In the genomic region with DNA sequence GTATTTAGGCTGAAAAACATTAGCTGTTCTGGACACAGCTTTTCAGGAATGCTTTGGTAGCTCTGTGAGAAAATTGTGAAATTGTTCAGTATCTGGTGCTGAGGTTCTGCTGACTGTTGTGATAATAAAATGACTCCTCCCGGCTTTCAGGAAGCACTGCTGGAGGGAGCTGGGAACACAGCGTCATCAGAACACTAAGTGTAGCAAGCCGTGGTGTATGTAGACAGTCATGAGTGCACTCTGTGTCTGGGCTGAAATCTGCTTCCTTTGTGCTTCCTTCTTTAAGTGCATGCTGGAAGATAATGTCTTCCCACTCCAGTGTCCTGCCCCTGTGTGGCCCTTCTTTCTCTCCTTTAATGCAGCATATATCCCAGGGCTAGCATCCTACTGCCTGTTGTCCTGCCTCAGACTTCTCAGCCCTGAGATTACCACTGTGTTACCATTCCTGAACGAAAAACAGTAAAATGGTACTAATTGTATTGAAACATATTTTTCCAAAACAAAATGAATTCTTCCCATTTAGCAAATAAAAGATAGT, we compare ENCODE assay signal across 7 mouse cellular contexts. TPM values are rescaled to one million over a fixed set of nuclear protein-coding genes. Genes with fewer than 3 reads are reported as not detected.
DNase-seq lines count a peak whose midpoint lies in the region; ATAC-seq and TF ChIP-seq lines count a peak whose summit lies in the region.

No protein-coding gene starts in this region.

- no peak overlapping the region for H3K4me3 ChIP-seq in ES-Bruce4 (ENCODE audit: low read depth, low read length)
- no peak overlapping the region for H3K4me3 ChIP-seq in bone marrow macrophage, adult 2 months (ENCODE audit: insufficient read depth, low read length)
- H3K4me3 ChIP-seq in heart, embryonic 11.5 days (ENCODE audit: low read depth, low read length): no peak overlapping the region
- H3K4me3 ChIP-seq in liver, embryonic 12.5 days: no peak overlapping the region
- no peak overlapping the region for H3K4me3 ChIP-seq in olfactory bulb, adult 2 months (ENCODE audit: insufficient read depth, low read depth, low read length)

- H3K9me3 ChIP-seq in ES-Bruce4 (replicated peaks; ENCODE audit: control insufficient read depth, insufficient read depth, low read length, poor library complexity, severe bottlenecking): no peaks in the 10 kb centered on the region
- no peaks in the 10 kb centered on the region for H3K9me3 ChIP-seq in heart, embryonic 11.5 days (replicated peaks; ENCODE audit: control insufficient read depth, low read length)
- no peaks in the 10 kb centered on the region for H3K9me3 ChIP-seq in liver, embryonic 12.5 days (replicated peaks)

- H3K4me2 ChIP-seq in heart, embryonic 11.5 days: peak overlapping the region; percentile 9
- no peak overlapping the region for H3K4me2 ChIP-seq in liver, embryonic 12.5 days

- H3K4me1 ChIP-seq in ES-Bruce4 (ENCODE audit: control insufficient read depth, insufficient read depth, low read length): peaks cover 7% of the 10 kb centered on the region
- peaks cover 74% of the 10 kb centered on the region for H3K4me1 ChIP-seq in bone marrow macrophage, adult 2 months (ENCODE audit: control insufficient read depth, insufficient read depth, low read length)
- peaks cover 27% of the 10 kb centered on the region for H3K4me1 ChIP-seq in heart, embryonic 11.5 days (ENCODE audit: control insufficient read depth, insufficient read depth, low read length)
- H3K4me1 ChIP-seq in liver, embryonic 12.5 days: peaks cover 40% of the 10 kb centered on the region
- H3K4me1 ChIP-seq in olfactory bulb, adult 2 months (ENCODE audit: control insufficient read depth, insufficient read depth, low read length): peaks cover 5% of the 10 kb centered on the region

- no peak for TF ChIP-seq CTCF in ES-Bruce4 (IDR thresholded peaks at IDR 0.05; ENCODE audit: low read depth, low read length)
- no peak for TF ChIP-seq CTCF in bone marrow macrophage, adult 2 months (IDR thresholded peaks at IDR 0.05; ENCODE audit: low read depth, low read length)
- TF ChIP-seq CTCF in olfactory bulb, adult 2 months (IDR thresholded peaks at IDR 0.05; ENCODE audit: insufficient read depth, low read depth, low read length): no peak

- TF ChIP-seq POLR2A in ES-Bruce4 (IDR thresholded peaks at IDR 0.05; ENCODE audit: insufficient read depth, low read length): no peak
- TF ChIP-seq POLR2A in bone marrow macrophage, adult 2 months (IDR thresholded peaks at IDR 0.05; ENCODE audit: borderline replicate concordance, low read depth, low read length): no peak
- no peak for TF ChIP-seq POLR2A in olfactory bulb, adult 2 months (IDR thresholded peaks at IDR 0.05; ENCODE audit: insufficient read depth, low read depth, low read length)

- no peak for TF ChIP-seq EP300 in ES-Bruce4 (IDR thresholded peaks at IDR 0.05; ENCODE audit: insufficient read depth, low read depth, low read length)

- WGBS in heart, embryonic 11.5 days (ENCODE audit: insufficient replicate concordance): 19% methylated on average over 4 of the region's 4 CpGs
- 20% methylated on average over 4 of the region's 4 CpGs for WGBS in liver, embryonic 12.5 days (ENCODE audit: insufficient replicate concordance)
- 5% methylated on average over 4 of the region's 4 CpGs for WGBS in olfactory bulb, adult 2 months

- no peak for ATAC-seq in heart, embryonic 11.5 days (replicated peaks; ENCODE audit: insufficient number of reproducible peaks, low FRiP score, low TSS enrichment)
- no peak; the same call in 1 of the 2 replicates for ATAC-seq in liver, embryonic 12.5 days

- peak overlapping the region; percentile 75 for H3K27ac ChIP-seq in ES-Bruce4 (ENCODE audit: insufficient read depth, low read length)
- peak overlapping the region; percentile 58 for H3K27ac ChIP-seq in bone marrow macrophage, adult 2 months (ENCODE audit: insufficient read depth, low read depth, low read length)
- peak overlapping the region; percentile 73 for H3K27ac ChIP-seq in heart, embryonic 11.5 days (ENCODE audit: low read depth, low read length)
- peak overlapping the region; percentile 50; the same call in 1 of the 2 replicates for H3K27ac ChIP-seq in liver, embryonic 12.5 days
- H3K27ac ChIP-seq in olfactory bulb, adult 2 months (ENCODE audit: insufficient read depth, low read depth, low read length): peak overlapping the region; percentile 61

- no peak overlapping the region for H3K9ac ChIP-seq in ES-Bruce4 (ENCODE audit: low read depth, poor library complexity, severe bottlenecking)
- no peak overlapping the region for H3K9ac ChIP-seq in heart, embryonic 11.5 days (ENCODE audit: low read depth, low read length)
- H3K9ac ChIP-seq in liver, embryonic 12.5 days: no peak overlapping the region

- H3K36me3 ChIP-seq in ES-Bruce4 (ENCODE audit: control insufficient read depth, insufficient read depth, low read length, poor library complexity, severe bottlenecking): no peaks in the 10 kb centered on the region; the same call in 1 of the 2 replicates
- H3K36me3 ChIP-seq in heart, embryonic 11.5 days (ENCODE audit: control insufficient read depth, insufficient read depth, low read length): no peaks in the 10 kb centered on the region
- H3K36me3 ChIP-seq in liver, embryonic 12.5 days: no peaks in the 10 kb centered on the region

- no peak for DNase-seq in Muller cell, postnatal 12 days (ENCODE audit: inconsistent ontology term)
- no peak for DNase-seq in left cerebral cortex, adult 11 months (ENCODE audit: low spot score)

- no peaks in the 10 kb centered on the region for H3K27me3 ChIP-seq in ES-Bruce4 (ENCODE audit: control insufficient read depth, insufficient read depth, low read length, poor library complexity, severe bottlenecking)
- no peaks in the 10 kb centered on the region for H3K27me3 ChIP-seq in heart, embryonic 11.5 days (ENCODE audit: control insufficient read depth, insufficient read depth, low read length)
- no peaks in the 10 kb centered on the region; the same call in 1 of the 2 replicates for H3K27me3 ChIP-seq in liver, embryonic 12.5 days (replicated peaks)

RNA-seq across cellular contexts. Expression of gene Ncoa3, which starts 28.7 kb away (rescaled TPM):
- polyA plus RNA-seq in ES-Bruce4 (2011; ENCODE audit: insufficient read depth, insufficient read length, low read depth, missing spikeins): 118 and 124 TPM in 2 replicates
- 118 and 119 TPM in 2 replicates for polyA plus RNA-seq in bone marrow macrophage, adult 2 months (2012; ENCODE audit: insufficient read depth, insufficient read length, missing spikeins)
- 14.2 and 15.6 TPM in 2 replicates for polyA plus RNA-seq in heart, embryonic 11.5 days (2014; fragmentation: Nextera tagmentation; extraction: Ambion mirVana)
- 8.1 and 8.3 TPM in 2 replicates for polyA plus RNA-seq in liver, embryonic 12.5 days (2016; fragmentation: Nextera tagmentation; extraction: Ambion mirVana)
- not detected in 2 replicates for polyA plus RNA-seq in olfactory bulb, adult 2 months (2012; ENCODE audit: insufficient read depth, insufficient read length, low replicate concordance, missing spikeins)
